Mouse (Mus musculus) limb, embryonic 10.5 days (tissue): ENCODE data around the gene Zdhhc19. TPM values are rescaled to one million over a fixed set of nuclear protein-coding genes. Genes with fewer than 3 reads are reported as not detected.
"Not testable (repeated sequence)": the region's sequence is repeated elsewhere in the genome, so short reads cannot be mapped to it uniquely, and the experiment has no call there.

Experiments used
- DNase-seq: peaks from one replicate; pipeline ENCODE4 v3.0.0-alpha.2; 2017; ENCODE audit warnings: low spot score
- H3K27ac ChIP-seq: fragments of 300-500 bp; sonication (generic); 2 replicates; pipeline ENCODE4 v1.5.1; 2016; ENCODE audit warnings: mild to moderate bottlenecking
- H3K27me3 ChIP-seq: fragments of 300-500 bp; sonication (generic); 2 replicates; pipeline ENCODE4 v1.6.1; 2016; ENCODE audit warnings: low read depth, mild to moderate bottlenecking; ENCODE audit not compliant: poor library complexity, severe bottlenecking
- H3K36me3 ChIP-seq: fragments of 300-500 bp; sonication (generic); 2 replicates; pipeline ENCODE4 v1.6.1; 2016; ENCODE audit warnings: mild to moderate bottlenecking, moderate library complexity
- H3K4me1 ChIP-seq: fragments of 300-500 bp; sonication (generic); 2 replicates; pipeline ENCODE4 v1.6.1; 2016
- H3K4me3 ChIP-seq: fragments of 300-500 bp; sonication (generic); 2 replicates; pipeline ENCODE4 v1.5.1; 2016; ENCODE audit warnings: mild to moderate bottlenecking, moderate library complexity
- H3K9me3 ChIP-seq: fragments of 300-500 bp; sonication (generic); replicated peaks from 2 replicates; pipeline ENCODE4 v1.6.1; 2016; ENCODE audit warnings: mild to moderate bottlenecking
- WGBS: fragments of 180-500 bp; shearing (Covaris S2); methylation state at CpG from one replicate; pipeline ENCODE4 v1.1.7; 2016; 5-methylcytosine and 5-hydroxymethylcytosine counted together
- polyA plus RNA-seq: library from polyadenylated mRNA; unstranded; fragments of >200 nt; fragmentation: Nextera tagmentation; extraction: Ambion mirVana; gene quantifications from 2 replicates; pipeline ENCODE4 v1.2.1, GENCODE M21; 2016

The Zdhhc19 gene
- polyA plus RNA-seq, 1 experiment from 2014 or later, result not detected

- no peak overlapping the region for H3K27ac ChIP-seq
- no peak for DNase-seq
- WGBS, result 0% methylated on average over 1 of the region's 1 CpGs
- H3K27me3 ChIP-seq, result no peaks in the 10 kb centered on the region
- peaks cover 58% of the 10 kb centered on the region for H3K36me3 ChIP-seq
- H3K4me1 ChIP-seq, result no peaks in the 10 kb centered on the region
- no peaks in the 10 kb centered on the region for H3K9me3 ChIP-seq
- H3K4me3 ChIP-seq, result no peak overlapping the region
Observed at GRCm38 (mm10) chr16:32464908-32465307, 31.2 kb upstream of the Zdhhc19 start.

- H3K27ac ChIP-seq, result no peak overlapping the region
- H3K4me3 ChIP-seq, result no peak overlapping the region
- no peaks in the 10 kb centered on the region for H3K27me3 ChIP-seq
- H3K9me3 ChIP-seq, result no peaks in the 10 kb centered on the region
- H3K36me3 ChIP-seq, result peaks cover 72% of the 10 kb centered on the region
- no peak for DNase-seq
- 71% methylated on average over 3 of the region's 3 CpGs for WGBS
- no peaks in the 10 kb centered on the region for H3K4me1 ChIP-seq
Observed at GRCm38 (mm10) chr16:32468488-32468887, 27.6 kb upstream of the Zdhhc19 start.

- WGBS, result 80% methylated on average over 5 of the region's 5 CpGs
Observed at GRCm38 (mm10) chr16:32469404-32470105, 26.5 kb upstream of the Zdhhc19 start.

GRCm38 (mm10) chr16:32472276-32473015 lies 23.6 kb upstream of the Zdhhc19 start:
- no peak overlapping the region for H3K27ac ChIP-seq
- H3K9me3 ChIP-seq, result no peaks in the 10 kb centered on the region
- H3K27me3 ChIP-seq, result no peaks in the 10 kb centered on the region
- H3K4me1 ChIP-seq, result no peaks in the 10 kb centered on the region
- WGBS, result 93% methylated on average over 7 of the region's 7 CpGs
- H3K36me3 ChIP-seq, result peaks cover 52% of the 10 kb centered on the region
- no peak overlapping the region for H3K4me3 ChIP-seq
- DNase-seq, result no peak

More at GRCm38 (mm10) chr16:32469404-32470105, 26.5 kb upstream of the Zdhhc19 start:
- Histone ChIP-seq H3K4me3 (no peak overlapping the region), H3K36me3 (peaks cover 61% of the 10 kb centered on the region), H3K27ac (no peak overlapping the region), H3K27me3 (no peaks in the 10 kb centered on the region), H3K4me1 (no peaks in the 10 kb centered on the region), H3K9me3 (no peaks in the 10 kb centered on the region)
- DNase-seq, result no peak

- no peaks in the 10 kb centered on the region for H3K27me3 ChIP-seq
- WGBS, result 87% methylated on average over 6 of the region's 6 CpGs
- H3K9me3 ChIP-seq, result no peaks in the 10 kb centered on the region
- no peak for DNase-seq
- H3K4me1 ChIP-seq, result no peaks in the 10 kb centered on the region
- no peak overlapping the region for H3K27ac ChIP-seq
- H3K4me3 ChIP-seq, result no peak overlapping the region
- H3K36me3 ChIP-seq, result peaks cover 9% of the 10 kb centered on the region
Observed at GRCm38 (mm10) chr16:32477315-32477714, 18.8 kb upstream of the Zdhhc19 start.

GRCm38 (mm10) chr16:32479415-32479814 lies 16.6 kb upstream of the Zdhhc19 start:
- Histone ChIP-seq H3K27ac (no peak overlapping the region), H3K4me1 (peaks cover 8% of the 10 kb centered on the region), H3K27me3 (no peaks in the 10 kb centered on the region), H3K4me3 (no peak overlapping the region), H3K9me3 (no peaks in the 10 kb centered on the region), H3K36me3 (no peaks in the 10 kb centered on the region)
- WGBS, result 76% methylated on average over 2 of the region's 2 CpGs
- DNase-seq, result no peak

- no peak for DNase-seq
- WGBS, result 24% methylated on average over 7 of the region's 7 CpGs
- Histone ChIP-seq H3K9me3 (no peaks in the 10 kb centered on the region), H3K36me3 (no peaks in the 10 kb centered on the region), H3K27ac (no peak overlapping the region), H3K27me3 (no peaks in the 10 kb centered on the region), H3K4me1 (peaks cover 30% of the 10 kb centered on the region), H3K4me3 (no peak overlapping the region)
Observed at GRCm38 (mm10) chr16:32484431-32484871, 11.6 kb upstream of the Zdhhc19 start.

- peaks cover 30% of the 10 kb centered on the region for H3K4me1 ChIP-seq
- no peak overlapping the region for H3K27ac ChIP-seq
- H3K27me3 ChIP-seq, result no peaks in the 10 kb centered on the region
- H3K9me3 ChIP-seq, result no peaks in the 10 kb centered on the region
- H3K4me3 ChIP-seq, result no peak overlapping the region
- DNase-seq, result no peak
- H3K36me3 ChIP-seq, result no peaks in the 10 kb centered on the region
- 74% methylated on average over 2 of the region's 2 CpGs for WGBS
Observed at GRCm38 (mm10) chr16:32485209-32485608, 10.9 kb upstream of the Zdhhc19 start.

GRCm38 (mm10) chr16:32486046-32486445 lies 10.0 kb upstream of the Zdhhc19 start:
- no peak overlapping the region for H3K4me3 ChIP-seq
- WGBS, result 77% methylated on average over 6 of the region's 6 CpGs
- H3K9me3 ChIP-seq, result no peaks in the 10 kb centered on the region
- no peak overlapping the region for H3K27ac ChIP-seq
- peaks cover 30% of the 10 kb centered on the region for H3K4me1 ChIP-seq
- no peaks in the 10 kb centered on the region for H3K36me3 ChIP-seq
- H3K27me3 ChIP-seq, result no peaks in the 10 kb centered on the region
- no peak for DNase-seq

- Histone ChIP-seq H3K36me3 (no peaks in the 10 kb centered on the region), H3K9me3 (no peaks in the 10 kb centered on the region), H3K27ac (0 out of 2 replicates have a peak within 1 kb of the TSS, but pooled peaks have one; percentile 25), H3K4me3 (no peak within 1 kb of the TSS), H3K4me1 (peaks cover 30% of the 10 kb centered on the region), H3K27me3 (no peaks in the 10 kb centered on the region)
- DNase-seq, result no peak
- 47% methylated on average over 15 of the region's 15 CpGs for WGBS
Observed at GRCm38 (mm10) chr16:32487234-32488111, 8.6 kb upstream of the Zdhhc19 start, which contains the start of gene Slc51a. Slc51a (minus strand) TSS chr16:32487879.

GRCm38 (mm10) chr16:32488939-32489338 lies 7.1 kb upstream of the Zdhhc19 start:
- H3K36me3 ChIP-seq, result no peaks in the 10 kb centered on the region

GRCm38 (mm10) chr16:32494371-32494770 lies 1.7 kb upstream of the Zdhhc19 start:
- WGBS, result 72% methylated on average over 6 of the region's 6 CpGs
- H3K9me3 ChIP-seq, H3K27ac ChIP-seq, H3K36me3 ChIP-seq, H3K4me3 ChIP-seq, DNase-seq: not testable (repeated sequence)
- H3K27me3 ChIP-seq, result peaks cover 11% of the 10 kb centered on the region; the same call in 1 of the 2 replicates
- peaks cover 17% of the 10 kb centered on the region; the same call in 1 of the 2 replicates for H3K4me1 ChIP-seq

More at GRCm38 (mm10) chr16:32488939-32489338, 7.1 kb upstream of the Zdhhc19 start:
- Histone ChIP-seq H3K27me3 (no peaks in the 10 kb centered on the region), H3K4me1 (peaks cover 26% of the 10 kb centered on the region), H3K27ac (no peak overlapping the region), H3K4me3 (no peak overlapping the region), H3K9me3 (no peaks in the 10 kb centered on the region)
- 96% methylated on average over 3 of the region's 3 CpGs for WGBS
- no peak for DNase-seq
